Mouse (Mus musculus) adipocyte (in vitro differentiated cells): ENCODE results near the gene Acad11.

Experiments used
- DNase-seq: peaks from one replicate; pipeline ENCODE4 v3.0.0-alpha.2; 2016; ENCODE audit warnings: low spot score

Gene Acad11

GRCm38 (mm10) chr9:104146683-104147082 lies 83.5 kb downstream of the Acad11 start:
- DNase-seq, result no peak

- DNase-seq, result peak; percentile 28
Measured at GRCm38 (mm10) chr9:104148969-104149368, 85.8 kb downstream of the Acad11 start.

DNA sequence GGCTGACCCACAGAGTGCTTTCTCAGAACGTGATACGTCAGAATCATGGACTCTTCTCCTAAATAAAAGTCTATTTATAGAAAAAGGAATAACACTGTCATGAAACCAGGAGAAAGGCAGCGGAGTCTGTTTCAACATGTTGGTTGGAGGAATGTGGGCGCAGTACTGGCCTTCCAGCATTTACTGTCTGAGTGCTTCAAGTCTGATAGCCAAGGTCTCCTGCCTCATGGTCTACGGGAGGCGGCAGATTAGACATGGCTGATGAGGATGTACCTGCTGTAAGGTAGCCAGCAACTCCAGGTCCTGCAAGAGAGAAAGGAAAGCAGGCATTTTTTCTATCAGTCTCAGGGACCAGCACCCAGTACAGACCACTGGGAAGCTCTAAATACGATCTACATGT lies 88.9 kb downstream of the Acad11 start:
- DNase-seq, result peak; percentile 6

DNA sequence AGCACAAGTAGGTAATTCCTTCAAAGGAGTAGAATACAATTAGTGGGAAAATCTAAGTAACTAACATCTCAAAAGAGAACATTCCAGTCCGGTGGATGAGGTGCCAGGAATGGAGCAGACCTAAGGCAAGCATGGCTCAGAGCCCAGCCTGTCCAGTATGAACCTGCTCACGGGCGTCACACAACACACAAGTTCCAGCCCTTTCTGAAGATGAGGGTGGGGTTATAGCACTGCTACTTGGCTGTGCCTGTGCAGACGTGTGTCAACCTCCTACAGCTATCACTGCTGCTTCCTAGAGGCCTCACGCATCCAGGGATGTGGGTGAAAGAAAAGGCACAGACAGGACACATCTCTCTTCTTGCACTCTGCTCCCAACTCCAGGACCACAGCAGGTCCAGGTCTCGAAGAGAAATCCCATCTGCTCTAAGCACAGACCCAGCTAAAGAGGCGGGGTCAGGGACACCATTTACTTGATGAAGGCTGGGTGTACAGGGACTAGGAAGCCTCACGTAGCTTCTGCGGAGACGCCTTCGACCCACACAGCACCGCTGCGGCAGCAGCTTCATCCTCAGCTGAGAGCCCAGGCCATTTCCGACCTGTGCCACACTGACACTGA lies 92.0 kb downstream of the Acad11 start:
- peak; percentile 32 for DNase-seq

- no peak for DNase-seq
Measured at GRCm38 (mm10) chr9:104156506-104156905, 93.3 kb downstream of the Acad11 start.

- DNase-seq, result no peak
Measured at GRCm38 (mm10) chr9:104157291-104157690, 94.1 kb downstream of the Acad11 start.

- no peak for DNase-seq
Measured at GRCm38 (mm10) chr9:104161117-104161516, 97.9 kb downstream of the Acad11 start.

- no peak for DNase-seq
Measured at GRCm38 (mm10) chr9:104164194-104164593, 101.0 kb downstream of the Acad11 start.

DNA sequence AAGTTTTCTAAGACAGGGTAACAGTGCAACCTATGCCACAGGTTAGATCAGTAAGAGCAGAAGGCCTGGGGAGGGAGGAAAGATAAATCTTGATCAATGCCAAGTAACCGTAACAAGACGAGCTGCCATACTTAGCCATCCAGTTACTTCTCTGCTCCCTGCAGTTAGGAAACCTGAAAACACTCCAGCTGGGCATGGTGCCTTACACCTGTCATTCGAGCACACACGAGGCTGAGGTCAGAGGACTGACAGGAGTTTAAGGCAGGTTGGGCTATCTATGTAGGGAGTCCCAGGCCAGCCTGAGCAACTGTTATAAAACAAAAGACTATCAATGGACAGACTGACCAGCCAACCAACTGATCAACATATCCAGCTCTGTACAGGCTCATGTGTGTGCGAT lies 102.7 kb downstream of the Acad11 start:
- DNase-seq, result no peak

- no peak for DNase-seq
Measured at GRCm38 (mm10) chr9:104169986-104170385, 106.8 kb downstream of the Acad11 start.

DNA sequence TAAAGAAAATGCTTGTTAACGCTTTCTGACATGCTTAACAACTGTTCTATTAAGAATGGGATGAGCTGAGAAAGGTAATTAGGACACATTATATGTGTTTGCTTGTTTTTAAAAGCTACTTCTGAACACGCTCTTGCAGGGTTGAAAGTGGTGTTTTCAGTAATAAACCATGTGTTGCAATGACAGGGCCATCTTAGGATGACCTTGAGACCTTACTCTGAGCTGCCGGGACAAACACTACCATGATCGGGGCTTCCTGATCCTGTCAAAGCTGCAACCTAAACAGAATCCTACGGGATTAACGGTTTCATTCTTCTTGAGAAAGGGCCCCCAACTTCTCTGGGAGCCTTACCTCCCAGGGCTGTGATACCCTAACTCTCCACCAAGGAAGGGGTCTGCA lies 108.5 kb downstream of the Acad11 start:
- DNase-seq, result no peak

DNA sequence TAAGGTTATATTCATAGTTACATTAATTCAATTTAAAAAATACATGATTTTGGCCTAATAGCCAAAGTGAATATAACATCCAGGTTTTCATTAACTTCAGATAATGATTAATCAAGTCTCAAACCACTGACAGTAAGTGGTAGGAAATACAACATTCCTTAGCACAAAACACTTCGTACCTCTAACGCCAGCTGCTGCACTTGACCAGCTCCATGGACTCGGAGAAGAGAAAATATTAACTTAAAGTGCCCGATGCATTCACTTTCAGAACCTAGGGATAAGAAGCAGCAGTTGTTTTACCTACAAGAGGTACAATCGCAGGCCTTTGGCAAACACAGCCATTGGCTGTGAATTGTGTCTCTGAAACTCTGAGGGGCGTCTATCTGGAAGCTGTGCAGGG lies 109.2 kb downstream of the Acad11 start:
- no peak for DNase-seq
